Mouse (Mus musculus) erythroblast, embryonic 14.5 days (primary cell): ENCODE data around the gene Zdhhc8.

ENCODE experiments used
- GATA1 ChIP-seq: IDR thresholded peaks from 2 replicates; pipeline ENCODE4 v1.6.1; 2012; ENCODE audit warnings: low read length, inconsistent platforms, mixed read lengths
- TAL1 ChIP-seq: IDR thresholded peaks from 3 replicates; pipeline ENCODE4 v1.6.1; 2012; ENCODE audit warnings: low read length, inconsistent platforms, mixed read lengths

- TF ChIP-seq GATA1 (no peak), TAL1 (no peak)
Measured at GRCm38 (mm10) chr16:18211417-18212171, 23.3 kb downstream of the Zdhhc8 start.
